Mouse (Mus musculus): ENCODE results near the gene Ifnar2. TPM values are rescaled to one million over a fixed set of nuclear protein-coding genes. Genes with fewer than 3 reads are reported as not detected.

Ifnar2 gene
- polyA plus RNA-seq, 1 experiment, result 96.3 TPM

DNA sequence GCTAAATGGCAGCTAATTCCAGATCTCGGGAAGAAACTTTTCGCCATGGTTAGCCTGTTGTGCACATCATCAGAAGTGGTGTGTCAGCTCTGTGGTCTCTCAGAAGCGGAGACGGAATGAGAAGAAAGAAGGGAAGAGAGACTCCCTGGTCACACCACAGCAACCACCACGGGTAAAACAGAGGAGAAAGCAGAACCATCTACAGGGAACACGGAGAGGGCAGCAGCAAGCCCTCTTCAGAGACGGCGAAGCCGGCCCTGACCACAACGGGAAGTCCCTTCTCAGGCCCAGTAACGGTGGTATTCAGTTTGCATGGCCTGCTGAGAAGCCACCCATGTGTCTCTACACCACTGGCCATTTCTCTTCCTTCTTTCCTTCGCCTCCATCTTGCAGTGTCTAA is 17.4 kb upstream of the Ifnar2 start:
- TF ChIP-seq CTCF (IDR thresholded peaks at IDR 0.05; ENCODE audit: insufficient read depth, low read length) (no peak), POLR2A (IDR thresholded peaks at IDR 0.05; ENCODE audit: borderline replicate concordance, extremely low read depth, low read depth, low read length) (no peak)
- DNase-seq, result no peak
- no peak overlapping the region for H3K4me3 ChIP-seq (replicated peaks; ENCODE audit: extremely low read depth, low read depth, low read length)
- H3K4me1 ChIP-seq (ENCODE audit: control insufficient read depth, insufficient read depth, low read length), result no peaks in the 10 kb centered on the region; the same call in 1 of the 2 replicates
- WGBS, result 61% methylated on average over 12 of the region's 12 CpGs

DNA sequence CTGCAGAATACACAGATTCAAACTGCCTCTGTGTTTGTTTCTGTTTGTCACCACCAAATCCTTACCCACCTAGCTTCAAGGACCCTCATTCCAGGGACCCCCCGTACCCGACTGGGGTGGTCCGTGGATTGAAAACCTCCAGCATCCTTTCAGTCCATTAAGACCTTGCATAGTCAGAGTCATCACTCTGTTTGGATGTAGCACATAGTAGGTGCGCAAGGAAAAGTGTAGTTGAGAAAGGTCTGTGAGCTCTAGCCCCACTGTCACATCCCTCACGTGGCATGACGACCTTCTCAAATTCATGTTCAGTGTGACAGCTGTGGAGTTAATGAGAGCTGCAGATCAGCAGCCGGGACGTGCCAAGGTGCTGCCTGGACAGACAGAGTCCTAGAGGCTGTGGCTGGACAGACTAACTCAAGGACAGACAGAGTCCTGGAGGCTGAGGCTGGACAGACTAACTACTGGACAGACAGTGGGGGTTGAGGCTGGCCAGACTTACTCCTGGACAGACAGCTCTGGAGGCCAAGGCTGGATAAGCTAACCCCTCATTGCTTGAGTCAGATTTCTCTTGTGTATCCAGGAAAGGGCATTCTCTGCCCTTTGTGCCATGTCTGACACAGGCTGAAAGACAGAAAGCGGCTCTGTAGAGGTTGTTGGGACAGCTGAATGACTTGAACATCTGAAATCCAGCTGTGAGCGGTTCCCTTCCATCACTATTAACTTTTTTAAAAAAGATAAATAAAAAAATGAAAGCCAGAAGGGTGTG is 15.6 kb upstream of the Ifnar2 start:
- Histone ChIP-seq H3K4me1 (ENCODE audit: control insufficient read depth, insufficient read depth, low read length) (peaks cover under 1% of the 10 kb centered on the region; the same call in 1 of the 2 replicates), H3K4me3 (replicated peaks; ENCODE audit: extremely low read depth, low read depth, low read length) (no peak overlapping the region)
- no peak for DNase-seq
- WGBS, result 78% methylated on average over 10 of the region's 10 CpGs
- TF ChIP-seq POLR2A (IDR thresholded peaks at IDR 0.05; ENCODE audit: borderline replicate concordance, extremely low read depth, low read depth, low read length) (no peak), CTCF (IDR thresholded peaks at IDR 0.05; ENCODE audit: insufficient read depth, low read length) (no peak)

DNA sequence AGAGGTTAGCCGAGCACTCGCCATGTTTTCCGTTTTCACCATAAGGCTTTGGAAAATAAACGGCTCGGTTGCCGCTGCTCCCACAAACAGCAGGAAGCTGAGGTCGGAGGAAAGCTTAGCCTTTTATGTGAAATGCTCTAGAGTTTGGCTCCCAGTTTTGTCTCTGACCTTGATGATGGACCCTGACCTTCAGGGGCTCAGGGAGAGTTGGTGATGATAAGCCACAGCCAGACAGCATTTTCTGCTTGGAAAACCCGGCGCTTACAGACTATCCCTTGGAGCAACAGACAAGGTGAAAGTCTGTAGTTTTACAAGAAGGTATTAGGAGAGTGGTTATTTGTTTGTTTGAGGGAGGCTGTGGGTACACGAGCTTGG is 15.1 kb upstream of the Ifnar2 start:
- Histone ChIP-seq H3K4me3 (replicated peaks; ENCODE audit: extremely low read depth, low read depth, low read length) (no peak overlapping the region), H3K4me1 (ENCODE audit: control insufficient read depth, insufficient read depth, low read length) (peaks cover 6% of the 10 kb centered on the region)
- TF ChIP-seq CTCF (IDR thresholded peaks at IDR 0.05; ENCODE audit: insufficient read depth, low read length) (no peak), POLR2A (IDR thresholded peaks at IDR 0.05; ENCODE audit: borderline replicate concordance, extremely low read depth, low read depth, low read length) (no peak)
- DNase-seq, result no peak
- 49% methylated on average over 10 of the region's 10 CpGs for WGBS

DNA sequence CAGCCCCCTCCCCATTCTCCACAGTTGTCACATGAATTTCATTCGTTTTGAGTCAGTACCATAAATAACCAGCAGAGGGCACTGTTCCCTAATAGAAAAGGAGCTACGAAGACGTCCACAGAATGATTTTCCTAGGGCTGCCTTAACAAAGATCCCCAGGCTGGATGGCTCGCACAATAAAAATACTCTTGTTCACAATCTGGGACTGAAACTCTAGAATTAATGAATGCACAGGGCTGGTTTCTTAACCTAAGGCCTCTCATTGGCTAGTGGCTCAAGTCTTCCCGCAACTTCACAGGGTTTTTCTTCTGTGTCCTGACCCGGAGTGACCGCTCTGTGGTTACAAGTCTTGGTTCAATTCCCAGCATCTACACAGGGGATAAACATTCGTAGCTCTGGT is 14.0 kb upstream of the Ifnar2 start:
- H3K4me3 ChIP-seq (replicated peaks; ENCODE audit: extremely low read depth, low read depth, low read length), result no peak overlapping the region
- TF ChIP-seq POLR2A (IDR thresholded peaks at IDR 0.05; ENCODE audit: borderline replicate concordance, extremely low read depth, low read depth, low read length) (no peak), CTCF (IDR thresholded peaks at IDR 0.05; ENCODE audit: insufficient read depth, low read length) (peak; percentile 47)
- peaks cover 15% of the 10 kb centered on the region for H3K4me1 ChIP-seq (ENCODE audit: control insufficient read depth, insufficient read depth, low read length)
- 30% methylated on average over 8 of the region's 8 CpGs for WGBS
- DNase-seq, result no peak

DNA sequence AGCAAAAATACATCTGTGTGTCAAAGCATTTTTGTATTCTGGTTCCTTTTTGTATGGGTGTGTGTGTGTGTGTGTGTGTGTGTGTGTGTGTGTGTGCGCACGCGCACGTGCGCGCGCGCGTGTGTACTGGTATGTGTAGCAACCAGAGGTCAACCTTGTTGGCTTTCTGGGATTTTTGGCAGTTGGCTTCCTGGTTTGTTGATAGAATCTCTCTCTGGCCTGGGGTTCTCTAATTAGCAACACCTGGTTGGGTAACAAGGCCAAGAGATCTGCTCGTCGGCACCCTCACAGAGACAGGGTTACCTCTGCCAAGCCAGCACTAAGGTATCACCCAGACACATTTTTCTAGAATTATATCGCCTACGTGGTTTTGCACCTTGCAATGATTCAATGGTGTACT is 13.1 kb upstream of the Ifnar2 start:
- 83% methylated on average over 13 of the region's 13 CpGs for WGBS
- Histone ChIP-seq H3K4me3 (replicated peaks; ENCODE audit: extremely low read depth, low read depth, low read length) (no peak overlapping the region), H3K4me1 (ENCODE audit: control insufficient read depth, insufficient read depth, low read length) (peaks cover 24% of the 10 kb centered on the region)
- DNase-seq, result no peak
- no peak for TF ChIP-seq POLR2A (IDR thresholded peaks at IDR 0.05; ENCODE audit: borderline replicate concordance, extremely low read depth, low read depth, low read length)
- no peak for TF ChIP-seq CTCF (IDR thresholded peaks at IDR 0.05; ENCODE audit: insufficient read depth, low read length)

DNA sequence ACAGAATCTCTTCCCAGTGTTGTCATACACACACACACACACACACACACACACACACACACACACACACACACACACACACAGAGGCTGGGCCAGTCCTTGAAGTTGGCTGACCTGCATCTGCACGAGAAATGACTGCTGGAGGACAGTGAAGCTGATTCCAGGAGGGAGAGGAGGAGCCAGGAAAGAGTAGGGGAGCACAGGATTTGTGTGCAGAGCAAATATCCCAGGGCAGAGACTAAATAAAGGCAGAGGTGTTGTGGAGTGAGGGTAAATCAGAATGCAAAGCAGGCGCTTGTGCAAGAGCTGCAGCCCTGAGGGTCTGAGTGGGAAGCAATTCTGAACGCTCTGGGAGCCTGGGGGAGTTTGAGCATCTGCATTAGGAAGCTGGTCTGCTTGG is 12.4 kb upstream of the Ifnar2 start:
- TF ChIP-seq POLR2A (IDR thresholded peaks at IDR 0.05; ENCODE audit: borderline replicate concordance, extremely low read depth, low read depth, low read length) (no peak), CTCF (IDR thresholded peaks at IDR 0.05; ENCODE audit: insufficient read depth, low read length) (no peak)
- DNase-seq, result no peak
- Histone ChIP-seq H3K4me3 (replicated peaks; ENCODE audit: extremely low read depth, low read depth, low read length) (no peak overlapping the region), H3K4me1 (ENCODE audit: control insufficient read depth, insufficient read depth, low read length) (peaks cover 24% of the 10 kb centered on the region)
- WGBS, result 50% methylated on average over 3 of the region's 3 CpGs

DNA sequence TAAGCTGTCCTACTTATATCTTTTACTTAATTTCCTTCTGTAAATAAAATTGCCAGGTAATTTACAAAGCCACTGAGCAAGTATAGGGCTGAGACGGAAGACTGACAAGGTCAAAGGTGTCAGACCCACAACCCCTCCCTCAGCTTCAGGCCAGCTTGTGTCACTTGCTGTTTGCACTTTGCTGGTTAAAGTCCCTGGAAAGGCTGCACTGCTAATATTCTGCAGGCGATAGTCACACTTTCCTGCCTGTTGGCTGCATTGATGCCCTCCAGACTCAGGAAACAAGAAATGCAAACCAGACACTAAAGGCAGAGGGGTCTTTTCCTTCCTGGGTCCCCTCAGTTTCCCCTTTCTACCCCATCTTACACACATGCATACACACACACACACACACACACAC is 10.6 kb upstream of the Ifnar2 start:
- Histone ChIP-seq H3K4me3 (replicated peaks; ENCODE audit: extremely low read depth, low read depth, low read length) (no peak overlapping the region), H3K4me1 (ENCODE audit: control insufficient read depth, insufficient read depth, low read length) (peaks cover 24% of the 10 kb centered on the region)
- DNase-seq, result no peak
- no peak for TF ChIP-seq POLR2A (IDR thresholded peaks at IDR 0.05; ENCODE audit: borderline replicate concordance, extremely low read depth, low read depth, low read length)
- no peak for TF ChIP-seq CTCF (IDR thresholded peaks at IDR 0.05; ENCODE audit: insufficient read depth, low read length)
- WGBS, result 62% methylated on average over 2 of the region's 2 CpGs

DNA sequence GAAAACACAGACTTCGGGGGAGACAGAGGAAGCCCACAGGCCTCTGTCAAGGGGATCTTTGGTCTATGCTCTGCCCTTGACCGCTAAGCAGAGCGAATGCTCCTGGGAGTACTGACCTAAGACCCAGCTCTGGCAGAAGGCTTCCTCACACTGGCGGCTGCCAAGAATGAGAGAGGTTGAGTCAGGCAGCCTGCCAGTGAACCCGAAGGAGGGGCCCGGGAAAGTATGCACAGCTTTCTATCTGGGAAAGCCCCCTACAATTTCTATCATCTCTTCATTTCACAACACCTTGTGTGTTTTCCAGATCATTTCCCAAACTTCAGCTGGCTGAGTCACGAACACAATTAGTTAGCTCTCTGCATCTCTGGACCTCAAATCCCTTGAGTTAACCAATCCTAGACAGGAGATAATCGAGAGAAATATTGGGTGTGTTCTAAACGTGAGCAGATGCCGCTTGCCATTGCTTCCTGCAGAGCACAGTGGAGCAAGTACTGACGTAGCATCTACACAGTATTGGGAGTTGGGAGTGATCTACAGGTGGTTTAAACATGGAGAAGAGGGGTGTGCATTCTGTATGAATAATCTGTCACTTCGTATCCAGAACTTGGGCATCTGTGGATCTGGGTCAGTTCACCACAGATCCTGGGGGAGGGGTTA is 9.8 kb upstream of the Ifnar2 start:
- WGBS, result 11% methylated on average over 12 of the region's 12 CpGs
- no peak for TF ChIP-seq POLR2A (IDR thresholded peaks at IDR 0.05; ENCODE audit: borderline replicate concordance, extremely low read depth, low read depth, low read length)
- TF ChIP-seq CTCF (IDR thresholded peaks at IDR 0.05; ENCODE audit: insufficient read depth, low read length), result no peak
- H3K4me3 ChIP-seq (replicated peaks; ENCODE audit: extremely low read depth, low read depth, low read length), result no peak overlapping the region
- peaks cover 24% of the 10 kb centered on the region for H3K4me1 ChIP-seq (ENCODE audit: control insufficient read depth, insufficient read depth, low read length)
- DNase-seq, result peak; percentile 65

DNA sequence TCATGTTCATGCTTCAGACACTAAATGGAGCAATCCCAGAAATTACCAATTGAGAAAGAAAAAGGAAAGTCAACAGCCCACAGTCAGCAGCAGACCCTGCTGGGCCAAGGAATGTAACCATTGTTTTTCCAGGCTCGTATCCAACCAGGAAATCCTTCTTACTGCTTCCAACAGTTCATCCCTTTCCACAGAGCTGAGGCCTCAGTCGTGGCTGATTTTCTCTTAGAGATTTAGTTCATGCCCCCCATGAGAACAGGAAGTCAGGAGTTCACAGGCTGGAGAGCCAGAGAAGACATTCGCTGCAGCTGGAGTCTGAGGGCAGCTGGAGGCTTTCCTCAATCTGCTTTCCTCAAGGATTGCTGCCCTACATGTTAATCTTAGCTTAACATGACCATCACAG is 9.1 kb upstream of the Ifnar2 start:
- no peak for TF ChIP-seq CTCF (IDR thresholded peaks at IDR 0.05; ENCODE audit: insufficient read depth, low read length)
- TF ChIP-seq POLR2A (IDR thresholded peaks at IDR 0.05; ENCODE audit: borderline replicate concordance, extremely low read depth, low read depth, low read length), result no peak
- peaks cover 24% of the 10 kb centered on the region for H3K4me1 ChIP-seq (ENCODE audit: control insufficient read depth, insufficient read depth, low read length)
- WGBS, result 14% methylated on average over 3 of the region's 3 CpGs
- H3K4me3 ChIP-seq (replicated peaks; ENCODE audit: extremely low read depth, low read depth, low read length), result no peak overlapping the region
- DNase-seq, result no peak

DNA sequence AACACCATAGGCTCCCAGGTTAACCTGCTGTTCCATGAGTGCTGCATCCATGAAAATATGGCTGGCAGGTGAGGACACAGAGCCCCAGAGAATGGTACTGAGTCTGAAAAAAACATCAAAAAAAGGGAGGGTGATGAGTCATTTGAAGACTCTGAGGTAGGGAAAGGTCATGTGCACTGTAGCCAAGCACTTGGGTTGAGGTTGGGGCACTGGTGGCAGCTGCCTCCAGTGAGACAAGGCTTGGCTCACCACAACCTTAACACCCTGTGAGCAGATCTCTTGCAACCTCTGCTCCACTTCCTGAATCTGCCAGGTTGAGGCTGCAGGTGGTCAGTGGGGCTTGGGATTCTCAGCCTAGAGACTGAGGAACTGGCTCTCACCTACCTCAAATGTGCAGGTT is 6.0 kb upstream of the Ifnar2 start:
- peaks cover 24% of the 10 kb centered on the region for H3K4me1 ChIP-seq (ENCODE audit: control insufficient read depth, insufficient read depth, low read length)
- TF ChIP-seq CTCF (IDR thresholded peaks at IDR 0.05; ENCODE audit: insufficient read depth, low read length) (no peak), POLR2A (IDR thresholded peaks at IDR 0.05; ENCODE audit: borderline replicate concordance, extremely low read depth, low read depth, low read length) (no peak)
- no peak overlapping the region for H3K4me3 ChIP-seq (replicated peaks; ENCODE audit: extremely low read depth, low read depth, low read length)
- DNase-seq, result no peak

Measured in lung, adult 2 months (tissue).